Mouse (Mus musculus): ENCODE data around the gene Gm47969. TPM values are rescaled to one million over a fixed set of nuclear protein-coding genes. Genes with fewer than 3 reads are reported as not detected.

Gene Gm47969
- polyA plus RNA-seq, 1 experiment, result not detected

DNA sequence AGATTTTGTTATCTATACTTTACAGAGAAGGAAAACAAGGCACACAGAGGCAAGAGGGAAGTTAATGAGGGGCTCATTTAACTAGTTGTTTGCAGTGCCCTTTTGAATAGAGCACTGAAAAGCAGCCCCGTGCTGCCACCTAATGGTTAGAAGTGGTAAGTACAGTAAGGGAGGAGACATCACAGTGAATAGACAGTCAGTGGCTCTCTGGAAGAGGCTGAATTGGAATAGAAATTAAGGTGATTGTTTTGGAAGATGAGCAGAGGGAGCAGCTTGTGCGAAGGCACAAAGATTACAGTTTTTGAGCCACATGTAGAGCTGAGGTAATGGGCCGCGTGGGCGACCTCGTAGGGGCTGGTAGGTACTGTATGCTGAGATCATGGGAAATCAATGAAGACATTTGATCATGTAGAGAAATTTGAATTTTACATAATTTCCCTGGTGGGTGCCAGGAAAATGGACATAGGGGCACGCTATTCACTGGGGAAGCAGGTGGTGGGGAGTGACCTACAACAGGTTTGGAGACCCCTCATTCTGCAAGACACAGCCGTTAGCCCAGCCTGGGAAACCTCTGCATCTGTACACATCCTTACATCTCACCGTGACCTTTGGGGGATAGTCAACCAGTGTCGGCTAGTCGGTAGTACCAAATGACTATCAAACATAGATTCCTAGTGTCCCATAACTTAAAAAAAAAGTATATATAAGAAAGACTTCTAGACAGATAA lies 31.6 kb downstream of the Gm47969 start:
- TF ChIP-seq POLR2A (IDR thresholded peaks at IDR 0.05; ENCODE audit: control insufficient read depth, low read depth, low read length), result no peak
- peak; percentile 32; the same call in 1 of the 2 replicates for TF ChIP-seq CTCF (IDR thresholded peaks at IDR 0.05; ENCODE audit: control insufficient read depth, insufficient read depth, insufficient replicate concordance, low read depth, low read length)
- H3K27ac ChIP-seq (ENCODE audit: control insufficient read depth, insufficient read depth, low read depth, low read length), result no peak overlapping the region
- no peaks in the 10 kb centered on the region for H3K4me1 ChIP-seq (ENCODE audit: control insufficient read depth, insufficient read depth, low read length)
- no peak overlapping the region for H3K4me3 ChIP-seq (ENCODE audit: control insufficient read depth, low read depth, low read length)
- no peaks in the 10 kb centered on the region for H3K36me3 ChIP-seq (ENCODE audit: control insufficient read depth, insufficient read depth, low read length)
- H3K27me3 ChIP-seq (ENCODE audit: control insufficient read depth, insufficient read depth, low read length), result no peaks in the 10 kb centered on the region

DNA sequence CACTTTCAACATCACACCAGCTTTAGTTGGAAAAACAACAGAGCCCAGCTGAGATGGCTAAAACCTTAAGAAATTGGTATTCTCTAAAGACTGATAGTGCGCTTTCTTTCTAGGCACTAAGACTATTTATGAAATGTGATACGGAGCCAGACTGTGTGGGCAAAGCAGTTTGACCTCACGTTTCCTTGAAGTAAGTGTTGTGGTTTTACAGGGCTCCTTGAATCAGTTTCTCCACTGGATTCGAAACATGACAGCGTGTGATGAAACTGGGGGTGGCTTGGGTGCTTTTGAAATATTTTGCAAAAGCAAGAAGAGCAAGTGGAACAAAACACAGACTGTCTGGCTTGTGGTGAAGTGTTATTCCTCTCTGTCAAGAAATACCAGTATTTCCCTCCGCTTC lies 32.3 kb downstream of the Gm47969 start:
- Histone ChIP-seq H3K27me3 (ENCODE audit: control insufficient read depth, insufficient read depth, low read length) (no peaks in the 10 kb centered on the region), H3K4me1 (ENCODE audit: control insufficient read depth, insufficient read depth, low read length) (no peaks in the 10 kb centered on the region), H3K36me3 (ENCODE audit: control insufficient read depth, insufficient read depth, low read length) (no peaks in the 10 kb centered on the region), H3K4me3 (ENCODE audit: control insufficient read depth, low read depth, low read length) (no peak overlapping the region), H3K27ac (ENCODE audit: control insufficient read depth, insufficient read depth, low read depth, low read length) (no peak overlapping the region)
- no peak for TF ChIP-seq CTCF (IDR thresholded peaks at IDR 0.05; ENCODE audit: control insufficient read depth, insufficient read depth, insufficient replicate concordance, low read depth, low read length)
- no peak for TF ChIP-seq POLR2A (IDR thresholded peaks at IDR 0.05; ENCODE audit: control insufficient read depth, low read depth, low read length)

DNA sequence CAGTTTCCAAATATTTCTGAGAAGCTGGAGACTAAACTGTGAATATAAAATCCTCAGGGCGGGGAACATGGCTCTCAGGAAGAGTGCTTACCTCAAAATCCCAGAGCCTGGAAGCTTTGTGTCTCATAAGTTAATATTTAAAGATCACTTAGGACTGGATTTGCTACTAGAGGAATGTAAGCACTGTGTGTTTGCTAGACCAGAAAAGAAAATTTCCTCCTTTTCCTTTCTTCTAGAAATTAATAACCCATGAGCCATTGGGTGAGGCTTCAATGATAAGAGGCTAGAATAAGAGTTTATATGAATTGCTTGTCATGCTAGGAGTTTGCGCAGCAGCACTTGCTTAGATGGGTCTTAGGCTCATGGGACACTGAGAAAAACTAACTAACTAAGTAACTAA lies 40.1 kb downstream of the Gm47969 start:
- Histone ChIP-seq H3K27me3 (ENCODE audit: control insufficient read depth, insufficient read depth, low read length) (no peaks in the 10 kb centered on the region), H3K36me3 (ENCODE audit: control insufficient read depth, insufficient read depth, low read length) (no peaks in the 10 kb centered on the region), H3K4me1 (ENCODE audit: control insufficient read depth, insufficient read depth, low read length) (no peaks in the 10 kb centered on the region), H3K27ac (ENCODE audit: control insufficient read depth, insufficient read depth, low read depth, low read length) (no peak overlapping the region), H3K4me3 (ENCODE audit: control insufficient read depth, low read depth, low read length) (no peak overlapping the region)
- TF ChIP-seq CTCF (IDR thresholded peaks at IDR 0.05; ENCODE audit: control insufficient read depth, insufficient read depth, insufficient replicate concordance, low read depth, low read length), result no peak
- no peak for TF ChIP-seq POLR2A (IDR thresholded peaks at IDR 0.05; ENCODE audit: control insufficient read depth, low read depth, low read length)

DNA sequence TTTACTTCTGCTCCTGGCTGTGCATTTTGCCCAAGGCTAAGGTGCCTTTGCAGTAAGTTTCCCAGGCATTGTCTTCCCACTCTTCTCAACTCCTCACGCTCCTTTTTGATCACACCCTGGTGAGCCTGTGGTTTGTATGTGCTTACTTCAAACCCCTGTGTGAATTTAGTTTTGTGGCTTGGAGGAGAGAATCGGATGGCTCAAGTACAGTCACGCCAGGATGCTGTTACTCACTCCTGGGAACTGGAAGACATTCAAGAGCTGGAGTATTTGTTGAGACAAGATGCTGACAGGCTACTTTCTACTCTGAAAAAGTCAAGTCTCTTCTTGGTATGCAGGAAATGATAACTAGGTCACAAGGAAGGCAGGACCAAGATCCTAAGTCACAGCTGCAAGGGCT lies 46.5 kb downstream of the Gm47969 start:
- no peaks in the 10 kb centered on the region for H3K27me3 ChIP-seq (ENCODE audit: control insufficient read depth, insufficient read depth, low read length)
- H3K36me3 ChIP-seq (ENCODE audit: control insufficient read depth, insufficient read depth, low read length), result no peaks in the 10 kb centered on the region
- no peak overlapping the region for H3K4me3 ChIP-seq (ENCODE audit: control insufficient read depth, low read depth, low read length)
- H3K4me1 ChIP-seq (ENCODE audit: control insufficient read depth, insufficient read depth, low read length), result no peaks in the 10 kb centered on the region
- TF ChIP-seq POLR2A (IDR thresholded peaks at IDR 0.05; ENCODE audit: control insufficient read depth, low read depth, low read length) (no peak), CTCF (IDR thresholded peaks at IDR 0.05; ENCODE audit: control insufficient read depth, insufficient read depth, insufficient replicate concordance, low read depth, low read length) (no peak)
- H3K27ac ChIP-seq (ENCODE audit: control insufficient read depth, insufficient read depth, low read depth, low read length), result no peak overlapping the region

Other genes with a start within 250 kb of the Gm47969 start
- 145 and 150 TPM in 2 replicates for gene Agfg1, start 205.4 kb upstream of the Gm47969 start, polyA plus RNA-seq (2012; rRNA removed)
- 0.54 and 0.93 TPM in 2 replicates for gene A030005L19Rik, start 131.6 kb upstream of the Gm47969 start, polyA plus RNA-seq (2012; rRNA removed)
- gene A030014E15Rik, start 120.0 kb upstream of the Gm47969 start, polyA plus RNA-seq (2012; rRNA removed), result 0.14 TPM in 1 of 2 replicates, not detected in the other
- not detected in 2 replicates for gene Gm6217, start 113.5 kb upstream of the Gm47969 start, polyA plus RNA-seq (2012; rRNA removed)
- not detected in 2 replicates for gene A030003K21Rik, start 101.5 kb upstream of the Gm47969 start, polyA plus RNA-seq (2012; rRNA removed)
- not detected in 2 replicates for gene Gm7544, start 88.9 kb upstream of the Gm47969 start, polyA plus RNA-seq (2012; rRNA removed)
- gene Gm47955, start 84.6 kb upstream of the Gm47969 start, polyA plus RNA-seq (2012; rRNA removed), result not detected in 2 replicates
- not detected in 2 replicates for gene Gm47959, start 44.4 kb upstream of the Gm47969 start, polyA plus RNA-seq (2012; rRNA removed)
- gene Slc19a3, start 6.5 kb upstream of the Gm47969 start, polyA plus RNA-seq (2012; rRNA removed), result 0.10 and 0.17 TPM in 2 replicates
- not detected in 2 replicates for gene Krtap28-10, start 2.5 kb upstream of the Gm47969 start, polyA plus RNA-seq (2012; rRNA removed)
- not detected in 2 replicates for gene A030005K14Rik, start 14.4 kb downstream of the Gm47969 start, polyA plus RNA-seq (2012; rRNA removed)
- not detected in 2 replicates for gene Krtap28-13, start 16.0 kb downstream of the Gm47969 start, polyA plus RNA-seq (2012; rRNA removed)
- gene Ccl20, start 71.8 kb downstream of the Gm47969 start, polyA plus RNA-seq (2012; rRNA removed), result not detected in 2 replicates
- 27.6 and 33.8 TPM in 2 replicates for gene Daw1, start 114.8 kb downstream of the Gm47969 start, polyA plus RNA-seq (2012; rRNA removed)